Mouse (Mus musculus): ENCODE measurements around the gene Nfia.

GRCm38 (mm10) chr4:98142879-98143436, 370.4 kb downstream of the Nfia start:
- TF ChIP-seq CTCF (IDR thresholded peaks at IDR 0.05; ENCODE audit: insufficient read depth, low read length) (no peak), POLR2A (IDR thresholded peaks at IDR 0.05; ENCODE audit: borderline replicate concordance, extremely low read depth, low read depth, low read length) (no peak)

Data from lung, adult 2 months (tissue).